Mouse (Mus musculus) splenic B cell, adult 2 months (primary cell): ENCODE data around the gene Pml.

ENCODE experiments used
- DNase-seq: peaks from one replicate; pipeline ENCODE4 v3.0.0-alpha.2; 2011; ENCODE audit warnings: low read depth, low spot score
- H3K27me3 ChIP-seq: 2 replicates; pipeline ENCODE4 v1.6.1; 2012; ENCODE audit warnings: mild to moderate bottlenecking, low read length, moderate library complexity, mixed read lengths; ENCODE audit not compliant: control insufficient read depth, poor library complexity, insufficient read depth, severe bottlenecking
- H3K36me3 ChIP-seq: 2 replicates; pipeline ENCODE4 v1.6.1; 2012; ENCODE audit warnings: mild to moderate bottlenecking, low read length, moderate library complexity, mixed read lengths; ENCODE audit not compliant: control insufficient read depth, poor library complexity, insufficient read depth, severe bottlenecking

Pml gene

DNA sequence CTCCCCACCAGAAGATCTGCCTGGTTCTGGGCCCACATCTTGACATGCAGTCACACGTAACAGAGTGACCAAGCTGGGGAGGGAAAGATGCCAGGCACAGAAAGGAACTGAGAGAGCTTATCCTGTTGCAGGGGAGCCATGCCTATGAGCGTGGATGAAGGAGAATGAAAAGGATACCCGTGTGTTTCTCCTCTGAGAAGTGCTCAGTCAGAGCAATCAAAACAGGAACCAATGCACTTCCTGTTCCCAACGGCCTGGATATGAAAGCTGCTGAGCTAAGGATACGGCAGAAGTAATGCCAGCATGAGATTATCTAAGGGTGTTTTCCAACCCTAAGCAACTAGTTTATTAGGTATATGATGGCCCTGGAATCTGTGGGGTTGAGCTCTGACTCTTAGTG lies 17.2 kb downstream of the Pml start:
- H3K36me3 ChIP-seq = peaks cover 23% of the 10 kb centered on the region
- DNase-seq = peak; percentile 43
- H3K27me3 ChIP-seq = no peaks in the 10 kb centered on the region

DNA sequence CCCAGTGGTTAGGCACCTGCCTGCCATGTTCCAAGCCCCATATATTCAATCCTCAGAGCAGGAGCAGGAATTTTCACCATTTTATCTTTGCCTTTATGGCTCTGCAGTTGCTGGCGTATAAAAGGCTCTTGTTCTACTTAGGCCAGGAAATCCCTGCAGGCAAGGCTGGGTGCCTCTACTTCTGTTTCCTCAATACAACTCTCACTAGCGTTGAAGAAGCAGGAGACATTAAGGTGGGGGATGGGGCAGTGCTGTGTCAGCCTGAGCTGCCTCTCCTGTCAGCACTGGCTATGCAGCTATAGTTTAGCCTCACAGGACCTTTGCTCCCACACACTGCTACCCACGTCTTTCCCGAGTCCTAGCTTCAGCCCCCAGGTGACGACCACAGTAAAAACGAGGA lies 17.8 kb downstream of the Pml start:
- peak; percentile 66 for DNase-seq
- Histone ChIP-seq H3K36me3 (peaks cover 23% of the 10 kb centered on the region), H3K27me3 (no peaks in the 10 kb centered on the region)

DNA sequence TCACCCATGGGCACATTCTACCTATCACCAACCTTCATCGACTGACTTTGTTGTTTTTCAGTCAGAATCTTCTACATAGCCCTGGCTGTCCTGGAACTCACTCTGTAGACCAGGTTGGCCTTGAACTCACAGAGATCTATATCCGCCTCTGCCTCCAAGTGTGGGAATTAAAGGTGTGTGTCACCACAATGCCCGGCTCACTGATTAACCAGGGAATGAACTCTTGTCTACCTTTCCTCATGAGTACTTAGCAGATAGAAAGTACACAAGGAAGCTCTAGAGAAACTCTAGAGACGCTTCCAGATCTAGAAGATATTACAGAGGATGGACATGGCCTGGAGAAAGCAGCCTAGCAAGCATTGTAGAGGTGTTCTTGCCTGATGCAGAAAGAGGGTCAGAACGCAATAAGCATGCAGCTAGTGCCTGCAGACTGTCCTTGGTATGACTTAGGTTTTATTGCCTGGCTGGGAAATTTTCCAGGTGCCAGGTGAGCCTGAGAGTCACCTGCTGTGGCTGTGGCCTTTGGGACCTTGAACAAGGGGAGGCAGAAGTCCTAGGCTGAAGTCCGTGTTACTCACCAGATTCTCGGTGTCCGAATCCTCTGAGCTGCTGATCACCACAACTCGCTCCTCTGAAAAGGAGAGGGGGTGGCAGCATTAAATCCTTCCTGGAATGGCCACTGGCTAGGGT lies 20.7 kb downstream of the Pml start:
- Histone ChIP-seq H3K27me3 (no peaks in the 10 kb centered on the region), H3K36me3 (peaks cover 30% of the 10 kb centered on the region)
- DNase-seq = no peak

DNA sequence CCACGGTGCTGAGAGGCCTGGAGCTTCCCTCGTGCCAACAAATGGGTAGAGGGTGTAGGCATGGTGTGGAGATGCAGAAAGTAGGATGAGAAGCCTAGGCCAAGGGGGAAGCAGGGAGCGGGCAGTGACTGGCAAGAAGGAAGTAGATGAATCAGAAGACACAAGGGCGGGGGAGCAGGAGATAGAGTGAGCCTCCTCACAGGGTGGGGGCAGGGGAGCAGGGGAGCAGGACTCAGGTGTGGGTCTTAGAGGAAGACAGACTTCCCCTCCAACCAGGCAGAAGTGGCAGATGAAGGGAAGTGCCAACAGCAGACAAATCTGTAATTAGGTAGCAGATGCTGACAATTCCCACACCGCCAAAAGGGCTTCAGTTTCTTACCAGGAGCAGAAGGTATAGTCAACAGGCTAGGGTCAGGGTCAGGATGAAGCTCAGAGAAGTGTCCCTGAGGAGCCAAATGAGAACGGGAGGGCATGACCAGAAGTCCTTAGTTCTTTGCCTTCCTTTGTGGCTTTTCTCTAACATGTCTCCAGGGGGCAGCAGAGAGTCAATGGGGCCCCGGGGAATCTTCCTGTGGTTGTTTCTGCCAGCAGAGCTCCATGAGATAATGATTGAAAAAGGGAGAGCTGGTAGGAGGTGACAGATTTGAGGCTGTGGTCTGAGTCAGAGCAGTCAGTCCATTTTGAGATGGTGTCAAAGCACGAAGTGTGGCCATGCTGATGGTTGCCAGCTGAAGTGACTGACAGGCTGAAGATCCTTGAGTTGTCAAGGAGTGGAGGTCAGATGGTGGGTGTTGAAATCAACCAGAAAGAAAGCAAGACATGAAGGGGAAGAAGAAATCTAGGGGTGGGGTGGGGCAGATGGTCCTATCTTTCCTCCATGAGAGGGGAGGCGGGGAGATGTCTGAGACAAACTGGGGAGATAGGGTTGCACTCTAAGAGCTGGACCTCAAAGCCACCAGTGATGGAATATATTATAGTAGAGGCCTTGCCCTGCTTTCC lies 23.4 kb downstream of the Pml start:
- H3K27me3 ChIP-seq = no peaks in the 10 kb centered on the region
- H3K36me3 ChIP-seq = peaks cover 30% of the 10 kb centered on the region
- DNase-seq = peak; percentile 80

DNA sequence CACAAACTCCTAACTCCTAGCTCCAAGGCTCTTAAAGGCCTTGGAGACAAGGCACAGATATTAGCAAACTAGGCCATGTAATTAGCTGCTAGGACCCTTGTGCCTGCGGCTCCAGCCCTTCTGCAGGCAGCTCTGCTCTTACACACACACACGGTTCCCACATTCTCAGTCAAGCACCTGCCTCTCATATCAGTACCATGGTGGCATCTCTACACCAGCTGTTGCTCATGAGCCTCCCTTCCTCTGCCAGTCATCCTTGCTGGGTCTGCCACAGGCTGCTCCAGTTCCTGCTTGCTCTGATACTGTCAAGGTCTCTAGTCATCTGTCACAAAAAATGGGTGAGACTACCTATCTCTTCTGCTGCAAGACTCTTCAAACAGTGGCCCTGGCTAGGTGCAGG lies 25.2 kb downstream of the Pml start:
- DNase-seq = no peak
- Histone ChIP-seq H3K36me3 (peaks cover 23% of the 10 kb centered on the region), H3K27me3 (no peaks in the 10 kb centered on the region)

DNA sequence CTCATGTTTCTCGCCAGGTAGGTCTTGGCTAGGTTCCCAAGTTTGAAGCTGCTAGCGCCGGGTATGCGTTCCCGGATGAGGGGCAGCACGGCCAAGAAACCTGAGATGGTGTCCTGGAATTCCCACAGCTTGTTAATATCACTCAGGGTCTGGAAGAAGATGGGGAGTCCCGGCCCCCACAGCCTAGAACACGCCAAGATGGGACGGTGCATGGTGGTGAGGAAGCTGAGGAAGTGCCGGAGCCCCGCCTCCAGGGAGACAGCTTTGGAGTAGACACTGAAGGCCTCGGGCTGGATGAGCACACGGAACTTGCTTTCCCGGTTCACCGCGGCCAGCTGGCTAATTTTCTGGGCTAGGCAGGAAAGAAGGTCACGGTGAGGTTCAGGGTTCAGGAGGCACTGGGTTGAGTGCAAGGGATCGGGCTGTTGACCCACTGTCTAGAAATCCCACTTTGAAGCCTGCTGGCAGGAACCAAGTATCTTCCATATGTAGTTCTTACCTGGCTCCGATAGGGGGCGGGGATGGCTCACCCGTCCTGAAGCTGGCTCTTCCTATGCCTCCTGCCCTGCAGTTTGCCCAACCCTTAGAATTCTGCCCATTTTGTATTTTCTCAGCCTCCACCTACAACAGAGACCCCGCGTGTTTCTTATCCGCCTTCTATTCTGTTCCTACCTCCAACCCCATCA lies 29.2 kb downstream of the Pml start:
- H3K36me3 ChIP-seq = peaks cover 22% of the 10 kb centered on the region
- no peaks in the 10 kb centered on the region for H3K27me3 ChIP-seq
- DNase-seq = peak; percentile 68

DNA sequence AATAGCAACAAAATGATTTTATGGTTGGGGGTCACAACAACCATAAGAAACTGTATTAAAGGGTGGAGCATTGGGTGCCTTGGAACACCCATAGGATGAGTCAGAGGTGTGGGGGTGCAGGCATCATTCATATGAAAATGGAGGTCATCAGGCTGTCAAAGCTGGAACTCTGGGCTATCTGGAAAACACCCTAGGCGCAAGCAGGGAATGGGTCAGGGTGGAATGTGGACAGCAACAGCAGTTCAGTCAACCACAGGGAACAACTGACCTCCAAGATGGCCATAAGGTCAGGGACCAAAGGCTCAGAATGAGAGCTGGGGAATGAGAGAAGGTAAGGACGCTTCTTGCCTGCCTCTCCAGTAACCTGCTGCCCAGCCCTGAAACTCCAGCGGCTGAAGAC lies 31.0 kb downstream of the Pml start:
- no peak for DNase-seq
- no peaks in the 10 kb centered on the region for H3K27me3 ChIP-seq
- peaks cover 18% of the 10 kb centered on the region for H3K36me3 ChIP-seq

DNA sequence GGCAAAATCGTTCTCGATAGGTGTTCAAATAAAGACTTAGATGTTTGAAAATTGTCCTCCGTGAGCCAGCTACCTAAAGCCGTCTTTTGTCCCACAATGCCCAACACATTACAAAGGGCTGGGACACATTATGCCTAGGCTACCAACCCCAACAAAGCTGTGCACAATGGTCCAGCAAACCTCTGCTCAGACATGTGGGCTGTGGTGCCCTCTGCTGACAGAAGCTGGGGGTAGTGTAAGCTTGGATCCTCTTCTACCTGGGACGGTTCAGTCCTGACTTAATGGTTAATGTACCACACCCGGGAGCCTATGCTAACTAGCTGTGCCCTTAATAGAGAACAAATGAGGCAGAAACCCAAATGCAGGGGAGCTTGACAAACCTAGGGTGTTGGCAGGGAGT lies 33.2 kb downstream of the Pml start:
- H3K36me3 ChIP-seq = peaks cover 14% of the 10 kb centered on the region
- peak; percentile 54 for DNase-seq
- no peaks in the 10 kb centered on the region; the same call in 1 of the 2 replicates for H3K27me3 ChIP-seq

DNA sequence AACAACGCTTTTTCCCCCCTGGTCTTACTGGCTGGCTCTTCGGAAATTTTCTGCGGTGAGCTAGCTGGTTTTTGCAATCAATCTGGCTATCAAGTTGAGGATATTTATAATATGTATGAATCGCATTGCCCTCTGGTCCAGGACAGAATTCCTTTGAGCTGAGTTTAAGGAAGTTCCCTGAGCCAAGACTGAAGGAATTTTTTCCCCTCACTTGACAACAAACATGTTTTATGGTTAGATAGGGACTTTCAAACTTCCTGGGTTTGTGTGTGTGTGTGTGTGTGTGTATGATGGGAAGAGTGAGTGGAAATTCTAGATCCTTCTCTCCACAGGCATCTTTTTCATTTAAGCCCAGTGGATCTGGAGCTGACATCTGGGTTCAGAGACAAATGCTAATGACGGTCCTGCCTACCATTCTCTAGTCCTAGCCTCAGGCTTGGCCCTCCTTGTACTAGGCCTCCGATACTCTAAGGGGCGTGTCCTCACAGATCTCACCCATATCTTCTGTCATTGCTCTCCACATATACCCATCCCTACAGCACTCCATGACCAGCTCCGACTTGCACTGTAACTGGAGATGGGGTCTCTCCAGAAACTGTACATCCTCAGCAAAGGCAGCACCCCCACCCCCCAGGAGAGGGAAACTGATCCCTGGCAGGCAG lies 34.9 kb downstream of the Pml start:
- DNase-seq = no peak
- Histone ChIP-seq H3K36me3 (peaks cover 11% of the 10 kb centered on the region), H3K27me3 (no peaks in the 10 kb centered on the region; the same call in 1 of the 2 replicates)

DNA sequence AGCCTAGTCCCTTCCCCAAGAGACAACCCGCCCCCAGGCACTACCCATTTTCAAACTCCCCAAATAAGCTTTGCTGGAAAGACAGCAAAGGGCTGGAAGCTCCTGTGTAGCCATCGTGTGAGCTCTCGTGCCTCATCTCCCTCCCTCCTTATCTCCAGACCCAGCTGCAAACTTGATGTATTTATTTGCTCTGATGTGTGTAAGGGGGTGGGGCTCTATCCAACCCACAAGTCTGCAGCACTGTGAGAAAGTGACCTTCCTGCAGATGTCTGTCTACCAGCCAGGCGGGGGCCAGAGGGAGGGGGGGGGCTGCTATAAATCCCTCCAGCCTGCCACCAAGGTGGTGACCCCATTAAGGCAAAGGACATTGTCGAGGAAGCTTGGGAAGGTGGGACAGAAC lies 35.7 kb downstream of the Pml start:
- no peak for DNase-seq
- peaks cover 6% of the 10 kb centered on the region for H3K36me3 ChIP-seq
- no peaks in the 10 kb centered on the region; the same call in 1 of the 2 replicates for H3K27me3 ChIP-seq

DNA sequence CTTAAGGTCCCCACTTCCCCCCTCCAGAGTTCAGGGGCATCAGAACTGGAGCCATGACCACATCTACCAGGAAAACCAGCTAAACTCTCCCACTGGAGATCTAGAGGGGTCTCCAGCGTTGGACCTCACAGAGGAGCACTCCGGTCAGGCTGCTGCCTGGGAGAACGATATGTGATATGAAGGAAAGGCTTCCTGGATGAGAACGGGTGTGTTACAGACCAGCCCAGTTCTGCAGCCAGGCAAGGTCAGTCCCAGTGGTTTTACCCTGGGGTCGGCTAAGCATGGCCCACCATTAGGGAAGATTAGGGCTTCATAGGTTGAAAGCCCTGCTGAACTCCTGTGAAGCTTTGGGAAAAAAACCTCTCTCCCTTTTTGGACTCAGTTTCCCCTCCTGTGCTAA lies 36.2 kb downstream of the Pml start:
- Histone ChIP-seq H3K27me3 (no peaks in the 10 kb centered on the region; the same call in 1 of the 2 replicates), H3K36me3 (peaks cover 4% of the 10 kb centered on the region; the same call in 1 of the 2 replicates)
- DNase-seq = no peak

DNA sequence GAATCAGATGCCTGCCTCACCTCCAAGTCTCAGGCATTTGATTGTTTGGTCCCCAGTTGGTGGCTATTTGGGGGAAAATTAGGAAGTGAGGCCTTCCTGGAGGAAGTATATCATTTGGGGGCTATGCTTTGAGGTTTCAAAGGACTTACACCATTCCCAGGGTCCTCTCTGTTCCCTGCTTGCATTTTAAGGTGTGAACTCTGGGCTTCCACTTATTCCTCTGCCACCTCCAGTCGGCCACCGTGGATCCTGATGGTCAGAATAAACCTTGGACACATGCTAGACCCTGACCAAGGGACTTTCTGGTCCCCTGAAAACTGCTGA lies 39.3 kb downstream of the Pml start:
- Histone ChIP-seq H3K27me3 (no peaks in the 10 kb centered on the region; the same call in 1 of the 2 replicates), H3K36me3 (no peaks in the 10 kb centered on the region)
- no peak for DNase-seq

DNA sequence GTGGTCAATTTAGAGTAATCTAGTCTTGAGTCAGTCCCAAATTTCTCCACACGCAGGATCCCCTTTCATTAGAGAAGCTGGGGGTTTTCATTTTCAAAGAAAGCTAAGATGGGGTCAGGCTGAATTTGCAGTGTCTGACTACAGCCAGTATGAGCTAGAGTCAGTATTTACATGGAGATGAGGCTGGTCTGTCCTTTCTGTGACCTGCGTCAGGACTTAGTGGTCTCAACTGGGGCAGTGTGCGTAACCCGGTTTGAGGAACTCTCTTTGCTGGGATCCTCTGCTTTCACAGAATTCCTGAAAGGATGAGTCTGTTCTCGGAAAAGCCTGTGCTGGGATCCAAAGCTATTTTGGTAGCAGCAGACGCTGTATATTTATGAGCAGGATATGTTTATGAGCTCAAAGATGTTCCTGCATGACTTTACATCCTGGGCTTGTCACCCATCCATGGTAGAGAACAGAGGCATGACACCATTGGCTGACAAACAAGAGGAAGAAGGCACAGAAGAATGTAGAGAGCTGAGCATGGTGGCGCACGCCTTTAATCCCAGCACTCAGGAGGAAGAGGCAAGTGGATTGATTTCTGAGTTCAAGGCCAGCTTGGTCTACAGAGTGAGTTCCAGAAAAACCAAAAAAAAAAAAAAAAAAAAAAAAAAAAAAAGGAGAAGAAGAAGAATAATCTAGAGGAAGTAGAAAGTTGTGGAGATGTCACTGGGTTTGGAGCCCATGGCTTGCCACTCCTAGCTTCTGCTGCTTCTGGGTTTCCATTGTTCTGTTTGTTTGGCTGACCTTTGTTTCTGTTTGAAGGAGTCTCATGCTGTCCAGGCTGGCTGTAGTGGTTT lies 39.9 kb downstream of the Pml start:
- Histone ChIP-seq H3K36me3 (no peaks in the 10 kb centered on the region), H3K27me3 (no peaks in the 10 kb centered on the region; the same call in 1 of the 2 replicates)
- no peak for DNase-seq

DNA sequence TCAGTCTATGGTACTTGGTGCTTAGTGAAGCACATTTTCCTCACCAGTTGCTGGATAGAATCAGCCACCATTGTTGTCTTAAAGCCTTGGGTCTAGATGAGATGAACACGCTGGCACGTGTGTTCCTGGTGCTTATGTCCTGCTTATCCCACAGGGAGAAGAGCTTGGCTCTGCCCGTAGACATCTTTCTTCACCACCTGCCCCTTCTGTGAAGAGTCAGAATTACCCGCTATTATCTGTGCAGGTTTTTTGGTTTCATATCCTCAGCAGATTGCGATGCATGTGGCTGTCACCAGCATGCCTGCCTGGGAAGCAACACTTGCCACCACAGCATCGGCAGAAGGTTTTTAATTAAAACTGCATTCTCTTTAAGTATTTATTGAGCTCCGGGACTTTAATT lies 43.6 kb downstream of the Pml start:
- H3K36me3 ChIP-seq = no peaks in the 10 kb centered on the region
- no peak for DNase-seq
- H3K27me3 ChIP-seq = no peaks in the 10 kb centered on the region
